Mouse (Mus musculus) neural tube, embryonic 13.5 days (tissue): Measurements from ENCODE around the gene Bbx. TPM values are rescaled to one million over a fixed set of nuclear protein-coding genes. Genes with fewer than 3 reads are reported as not detected.

Experiments used
- ATAC-seq: fragments of 200-750 bp; cut with Nextera tagmentation; 2 replicates; pipeline ENCODE4 v1.8.0; 2017; ENCODE audit warnings: low read depth, mild to moderate bottlenecking, moderate TSS enrichment, moderate library complexity
- H3K27ac ChIP-seq: fragments of 300-500 bp; sonication (generic); replicated peaks from 2 replicates; pipeline ENCODE4 v1.5.1; 2015; ENCODE audit warnings: moderate library complexity, mild to moderate bottlenecking, inconsistent platforms
- H3K27me3 ChIP-seq: fragments of 300-500 bp; sonication (generic); 2 replicates; pipeline ENCODE4 v1.6.1; 2015; ENCODE audit warnings: mild to moderate bottlenecking, inconsistent platforms
- H3K36me3 ChIP-seq: fragments of 300-500 bp; sonication (generic); 2 replicates; pipeline ENCODE4 v1.6.1; 2015; ENCODE audit warnings: mild to moderate bottlenecking, inconsistent platforms
- H3K4me1 ChIP-seq: fragments of 300-500 bp; sonication (generic); replicated peaks from 2 replicates; pipeline ENCODE4 v1.6.1; 2015; ENCODE audit warnings: inconsistent platforms
- H3K4me2 ChIP-seq: fragments of 300-500 bp; sonication (generic); 2 replicates; pipeline ENCODE4 v1.6.1; 2015; ENCODE audit warnings: inconsistent platforms, mild to moderate bottlenecking, moderate library complexity
- H3K4me3 ChIP-seq: fragments of 300-500 bp; sonication (generic); 2 replicates; pipeline ENCODE4 v1.5.1; 2015; ENCODE audit warnings: mild to moderate bottlenecking, inconsistent platforms
- H3K9ac ChIP-seq: fragments of 300-500 bp; sonication (generic); 2 replicates; pipeline ENCODE4 v1.6.1; 2015; ENCODE audit warnings: moderate library complexity, mild to moderate bottlenecking, inconsistent platforms
- H3K9me3 ChIP-seq: fragments of 300-500 bp; sonication (generic); 2 replicates; pipeline ENCODE4 v1.6.1; 2016; ENCODE audit warnings: inconsistent platforms
- WGBS: fragments of 180-500 bp; shearing (Covaris S2); methylation state at CpG from one replicate; pipeline ENCODE4 v1.1.7; 2015; 5-methylcytosine and 5-hydroxymethylcytosine counted together
- polyA plus RNA-seq: library from polyadenylated mRNA; unstranded; fragments of >200 nt; fragmentation: Nextera tagmentation; extraction: Ambion mirVana; gene quantifications from 2 replicates; pipeline ENCODE4 v1.2.1, GENCODE M21; 2015

Gene Bbx
- polyA plus RNA-seq, 1 experiment from 2014 or later, result 21.2 TPM

DNA sequence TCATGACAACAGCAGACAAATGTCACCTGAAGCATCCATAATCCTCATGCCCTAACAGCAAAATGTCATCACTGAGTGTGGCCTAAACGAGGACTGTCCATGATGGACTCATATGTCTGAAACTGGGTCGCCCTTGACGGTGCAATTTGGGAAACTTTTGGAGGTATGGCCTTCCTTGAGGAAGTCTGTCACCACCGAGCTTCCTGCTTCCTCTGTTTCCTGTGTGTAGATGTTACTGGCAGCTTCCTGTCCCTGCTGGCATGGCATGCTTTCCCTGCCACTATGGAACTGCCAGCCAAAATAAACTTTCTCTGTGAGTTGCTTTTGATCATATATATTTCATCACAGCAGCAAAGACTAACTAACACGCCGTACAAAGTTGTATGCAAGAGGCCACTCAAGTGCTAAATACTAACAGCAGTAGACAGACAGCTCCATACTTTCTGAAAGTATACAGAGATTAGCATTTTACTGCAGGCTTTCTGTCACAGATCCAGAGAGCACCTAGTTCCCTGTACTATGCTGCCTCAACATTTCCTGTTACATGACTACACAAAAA is 180.7 kb downstream of the Bbx start:
- 77% methylated on average over 6 of the region's 6 CpGs for WGBS

DNA sequence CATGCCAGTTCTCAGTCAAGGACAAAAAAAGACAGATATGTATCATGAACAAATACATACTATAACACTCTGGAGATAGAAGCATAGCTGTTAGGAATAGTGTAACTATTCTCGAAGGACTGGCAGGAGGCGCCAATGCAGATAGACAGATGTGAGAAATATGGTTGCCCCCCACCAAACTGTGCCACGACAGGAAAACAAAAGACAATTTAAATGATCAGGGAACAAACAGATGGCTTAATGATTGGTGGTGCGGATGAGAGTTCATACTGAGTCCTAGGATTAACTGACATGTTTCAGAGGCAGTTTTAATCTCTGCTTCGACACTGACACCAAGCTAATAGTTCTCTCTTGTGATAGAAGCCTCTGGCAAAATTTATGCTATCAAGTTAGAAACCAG is 181.7 kb downstream of the Bbx start:
- Histone ChIP-seq H3K27me3 (no peaks in the 10 kb centered on the region), H3K36me3 (no peaks in the 10 kb centered on the region), H3K4me2 (no peak overlapping the region), H3K4me1 (peaks cover 3% of the 10 kb centered on the region; the same call in 1 of the 2 replicates), H3K9me3 (no peaks in the 10 kb centered on the region), H3K4me3 (no peak overlapping the region), H3K27ac (no peak overlapping the region), H3K9ac (no peak overlapping the region)
- WGBS, result 37% methylated on average over 5 of the region's 5 CpGs
- ATAC-seq, result no peak

More for the DNA sequence above, 180.7 kb downstream of the Bbx start:
- H3K9ac ChIP-seq, result no peak overlapping the region
- no peaks in the 10 kb centered on the region for H3K36me3 ChIP-seq
- H3K9me3 ChIP-seq, result no peaks in the 10 kb centered on the region
- no peaks in the 10 kb centered on the region for H3K27me3 ChIP-seq
- H3K4me1 ChIP-seq, result peaks cover 3% of the 10 kb centered on the region; the same call in 1 of the 2 replicates
- no peak for ATAC-seq
- no peak overlapping the region for H3K4me3 ChIP-seq
- H3K4me2 ChIP-seq, result no peak overlapping the region
- no peak overlapping the region for H3K27ac ChIP-seq

DNA sequence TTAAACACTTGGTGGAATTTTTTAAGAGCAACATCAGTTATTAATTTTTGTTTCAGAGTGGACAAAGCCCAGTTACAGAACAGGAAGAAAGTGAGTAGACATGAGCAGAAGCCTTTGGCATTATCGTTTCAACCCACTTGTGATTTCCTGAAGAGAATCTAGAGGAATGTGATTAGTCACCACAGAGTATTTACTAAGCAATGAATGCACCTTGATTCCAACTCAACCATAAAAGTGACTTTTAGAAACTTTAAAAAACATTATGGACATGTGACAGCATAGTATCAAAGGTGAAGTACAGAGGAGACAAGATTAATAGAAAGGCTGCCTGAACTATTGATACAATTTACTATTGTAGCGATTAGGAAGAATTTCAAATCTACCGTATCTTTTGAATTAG is 183.2 kb downstream of the Bbx start:
- no peak overlapping the region for H3K27ac ChIP-seq
- WGBS, result 97% methylated on average over 3 of the region's 3 CpGs
- no peaks in the 10 kb centered on the region for H3K36me3 ChIP-seq
- no peak for ATAC-seq
- H3K9me3 ChIP-seq, result no peaks in the 10 kb centered on the region
- H3K4me3 ChIP-seq, result no peak overlapping the region
- no peak overlapping the region for H3K4me2 ChIP-seq
- no peaks in the 10 kb centered on the region for H3K27me3 ChIP-seq
- H3K4me1 ChIP-seq, result no peaks in the 10 kb centered on the region
- no peak overlapping the region for H3K9ac ChIP-seq

DNA sequence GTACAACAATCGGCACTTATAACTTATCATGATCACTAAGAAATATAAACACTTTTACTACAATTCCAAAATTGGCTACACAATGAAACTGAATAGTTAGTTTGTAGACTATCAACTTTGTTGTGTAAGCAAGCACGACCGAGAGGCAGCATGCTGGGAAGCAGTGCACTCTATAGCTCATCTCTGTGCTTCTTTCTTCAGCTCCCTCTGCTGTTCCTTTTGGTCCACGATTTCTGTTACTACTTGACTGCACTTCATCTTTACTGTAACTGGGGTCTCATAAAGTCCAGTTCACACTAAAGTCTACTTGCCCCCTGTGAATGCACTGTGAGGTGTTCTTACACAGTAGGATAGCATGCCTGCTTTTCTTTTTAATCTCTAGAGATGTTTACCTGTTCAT is 189.7 kb downstream of the Bbx start:
- Histone ChIP-seq H3K36me3 (peaks cover 5% of the 10 kb centered on the region), H3K9ac (no peak overlapping the region), H3K9me3 (no peaks in the 10 kb centered on the region), H3K4me3 (no peak overlapping the region), H3K27ac (no peak overlapping the region), H3K4me2 (no peak overlapping the region), H3K4me1 (no peaks in the 10 kb centered on the region), H3K27me3 (no peaks in the 10 kb centered on the region)
- ATAC-seq, result no peak
- 82% methylated on average over 4 of the region's 4 CpGs for WGBS

- Histone ChIP-seq H3K27ac (no peak overlapping the region), H3K4me2 (no peak overlapping the region), H3K36me3 (peaks cover 5% of the 10 kb centered on the region), H3K4me3 (no peak overlapping the region), H3K9me3 (no peaks in the 10 kb centered on the region), H3K4me1 (no peaks in the 10 kb centered on the region), H3K9ac (no peak overlapping the region), H3K27me3 (no peaks in the 10 kb centered on the region)
- ATAC-seq, result no peak
- WGBS, result 92% methylated on average over 3 of the region's 3 CpGs
Measured at GRCm38 (mm10) chr16:50241604-50242003, 190.6 kb downstream of the Bbx start.

DNA sequence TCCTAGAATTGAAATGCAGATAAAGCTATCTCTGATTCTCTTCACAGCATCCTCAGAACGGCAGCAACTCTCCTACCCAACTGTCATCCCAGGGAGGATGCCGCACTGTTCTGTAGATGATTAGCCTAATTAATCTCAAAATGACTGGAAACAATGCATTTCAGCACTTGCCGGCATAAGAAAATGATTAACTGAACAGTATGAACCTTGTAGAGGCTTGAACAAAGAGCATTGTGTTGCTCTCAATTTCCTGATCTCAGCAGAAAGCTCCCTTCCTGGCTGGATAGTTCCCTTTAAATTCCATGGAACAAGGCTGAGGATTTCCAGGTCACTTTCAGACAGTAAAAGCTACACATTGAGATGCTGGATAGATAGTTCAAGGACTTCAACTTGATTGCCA is 197.0 kb downstream of the Bbx start:
- H3K4me1 ChIP-seq, result no peaks in the 10 kb centered on the region
- peaks cover 4% of the 10 kb centered on the region for H3K36me3 ChIP-seq
- no peak overlapping the region for H3K9ac ChIP-seq
- no peak overlapping the region for H3K27ac ChIP-seq
- no peaks in the 10 kb centered on the region for H3K27me3 ChIP-seq
- H3K4me2 ChIP-seq, result no peak overlapping the region
- 48% methylated on average over 3 of the region's 3 CpGs for WGBS
- no peaks in the 10 kb centered on the region for H3K9me3 ChIP-seq
- no peak for ATAC-seq
- no peak overlapping the region for H3K4me3 ChIP-seq

GRCm38 (mm10) chr16:50230624-50231023 is 201.6 kb downstream of the Bbx start:
- Histone ChIP-seq H3K27ac (no peak overlapping the region), H3K4me1 (no peaks in the 10 kb centered on the region), H3K4me2 (no peak overlapping the region), H3K4me3 (no peak overlapping the region), H3K36me3 (no peaks in the 10 kb centered on the region), H3K9ac (no peak overlapping the region), H3K9me3 (no peaks in the 10 kb centered on the region), H3K27me3 (no peaks in the 10 kb centered on the region)
- WGBS, result 92% methylated on average over 2 of the region's 2 CpGs
- ATAC-seq, result no peak

- Histone ChIP-seq H3K4me1 (no peaks in the 10 kb centered on the region), H3K4me2 (no peak overlapping the region), H3K27ac (no peak overlapping the region), H3K4me3 (no peak overlapping the region), H3K9ac (no peak overlapping the region), H3K9me3 (no peaks in the 10 kb centered on the region), H3K27me3 (no peaks in the 10 kb centered on the region), H3K36me3 (peaks cover 10% of the 10 kb centered on the region; the same call in 1 of the 2 replicates)
- WGBS, result 100% methylated on average over 1 of the region's 1 CpGs
- no peak for ATAC-seq
Measured at GRCm38 (mm10) chr16:50228833-50229232, 203.4 kb downstream of the Bbx start.

DNA sequence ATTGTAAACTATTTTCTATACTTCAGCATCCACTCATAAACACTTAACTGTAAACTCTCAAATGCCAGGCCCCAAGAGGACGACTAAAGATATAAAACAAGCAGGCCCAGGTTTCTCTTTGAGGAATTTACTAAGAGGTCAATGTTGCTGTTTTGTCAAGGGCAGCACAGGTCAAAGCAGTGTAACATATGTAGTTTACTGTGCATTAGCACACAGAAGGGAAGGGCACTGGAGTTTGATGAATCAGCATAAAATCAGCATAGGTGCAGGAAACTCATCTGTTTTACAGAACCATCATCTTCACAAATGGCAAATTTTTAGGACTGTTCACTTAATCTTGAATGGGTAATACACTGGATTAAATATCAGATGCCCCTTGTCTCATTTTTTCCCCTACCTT is 205.9 kb downstream of the Bbx start:
- H3K4me1 ChIP-seq, result no peaks in the 10 kb centered on the region
- no peak overlapping the region for H3K9ac ChIP-seq
- 79% methylated on average over 1 of the region's 1 CpGs for WGBS
- H3K4me3 ChIP-seq, result no peak overlapping the region
- H3K36me3 ChIP-seq, result peaks cover 12% of the 10 kb centered on the region; the same call in 1 of the 2 replicates
- H3K27me3 ChIP-seq, result no peaks in the 10 kb centered on the region
- no peaks in the 10 kb centered on the region for H3K9me3 ChIP-seq
- H3K27ac ChIP-seq, result no peak overlapping the region
- ATAC-seq, result no peak
- H3K4me2 ChIP-seq, result no peak overlapping the region

DNA sequence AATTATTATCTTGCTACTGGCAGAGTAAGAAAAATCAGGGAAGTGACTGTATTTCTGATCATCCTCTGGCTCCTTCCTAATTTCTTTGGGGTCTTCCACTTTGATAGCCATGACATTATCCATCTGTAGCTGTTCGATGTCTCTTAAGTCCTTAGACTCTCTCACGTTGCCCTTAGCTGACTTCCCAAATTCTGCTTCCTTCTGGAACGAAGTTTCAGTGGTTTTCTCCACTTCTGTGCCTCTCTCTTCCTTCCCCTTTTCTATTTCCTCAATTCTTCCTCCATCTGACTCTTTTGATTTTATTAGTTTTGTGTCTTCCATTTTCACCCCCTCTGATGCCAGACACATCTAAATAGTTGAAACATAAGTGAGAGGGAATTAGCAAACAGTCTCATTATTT is 207.2 kb downstream of the Bbx start:
- H3K27ac ChIP-seq, result no peak overlapping the region
- no peak overlapping the region for H3K9ac ChIP-seq
- H3K4me2 ChIP-seq, result no peak overlapping the region
- no peaks in the 10 kb centered on the region for H3K4me1 ChIP-seq
- H3K9me3 ChIP-seq, result no peaks in the 10 kb centered on the region
- H3K36me3 ChIP-seq, result peaks cover 16% of the 10 kb centered on the region
- 89% methylated on average over 3 of the region's 3 CpGs for WGBS
- no peaks in the 10 kb centered on the region for H3K27me3 ChIP-seq
- ATAC-seq, result no peak
- H3K4me3 ChIP-seq, result no peak overlapping the region

DNA sequence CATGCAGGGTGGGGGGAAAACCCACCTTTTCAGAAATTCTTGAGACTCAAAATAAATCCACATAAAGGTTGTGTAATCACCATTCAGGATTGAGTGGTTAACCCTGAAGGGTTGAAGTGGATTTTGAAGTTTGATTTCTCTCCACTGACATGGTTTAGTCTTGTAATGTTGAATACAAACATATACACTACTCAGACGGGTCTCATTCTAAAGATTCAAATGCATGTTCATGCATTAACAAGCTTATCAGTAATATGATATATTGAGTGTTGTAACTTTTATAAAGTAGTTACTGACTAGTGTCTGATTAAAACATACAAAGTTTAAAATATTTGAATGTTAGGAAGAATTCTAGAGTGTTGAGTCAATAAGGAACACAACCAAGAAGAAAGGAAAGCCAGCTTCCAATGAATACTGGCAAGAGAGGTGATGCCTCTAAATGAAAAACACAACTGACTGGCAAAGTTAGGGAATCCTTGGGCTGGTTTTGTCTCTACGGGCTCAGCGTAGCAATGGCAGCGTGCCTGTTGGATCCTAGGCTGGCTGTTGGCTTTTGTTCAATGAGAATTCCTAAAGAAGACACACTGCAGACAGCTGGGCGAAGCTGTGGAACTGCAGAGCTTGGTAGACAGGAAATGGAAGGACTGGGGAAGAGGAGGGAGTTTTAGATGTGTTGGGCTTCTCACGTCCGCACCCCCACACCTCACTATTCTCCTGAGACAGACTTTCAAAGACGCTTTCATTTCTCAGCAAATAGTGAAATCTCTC is 211.3 kb downstream of the Bbx start:
- Histone ChIP-seq H3K9me3 (no peaks in the 10 kb centered on the region), H3K4me1 (no peaks in the 10 kb centered on the region), H3K36me3 (peaks cover 21% of the 10 kb centered on the region), H3K4me2 (no peak overlapping the region), H3K9ac (no peak overlapping the region), H3K27me3 (no peaks in the 10 kb centered on the region), H3K27ac (no peak overlapping the region), H3K4me3 (no peak overlapping the region)
- 87% methylated on average over 8 of the region's 8 CpGs for WGBS
- ATAC-seq, result no peak

- ATAC-seq, result no peak
- Histone ChIP-seq H3K27me3 (no peaks in the 10 kb centered on the region), H3K4me1 (no peaks in the 10 kb centered on the region), H3K4me3 (no peak overlapping the region), H3K36me3 (peaks cover 9% of the 10 kb centered on the region; the same call in 1 of the 2 replicates), H3K27ac (no peak overlapping the region), H3K4me2 (no peak overlapping the region), H3K9ac (no peak overlapping the region), H3K9me3 (no peaks in the 10 kb centered on the region)
Measured at GRCm38 (mm10) chr16:50217084-50217483, 215.1 kb downstream of the Bbx start.

DNA sequence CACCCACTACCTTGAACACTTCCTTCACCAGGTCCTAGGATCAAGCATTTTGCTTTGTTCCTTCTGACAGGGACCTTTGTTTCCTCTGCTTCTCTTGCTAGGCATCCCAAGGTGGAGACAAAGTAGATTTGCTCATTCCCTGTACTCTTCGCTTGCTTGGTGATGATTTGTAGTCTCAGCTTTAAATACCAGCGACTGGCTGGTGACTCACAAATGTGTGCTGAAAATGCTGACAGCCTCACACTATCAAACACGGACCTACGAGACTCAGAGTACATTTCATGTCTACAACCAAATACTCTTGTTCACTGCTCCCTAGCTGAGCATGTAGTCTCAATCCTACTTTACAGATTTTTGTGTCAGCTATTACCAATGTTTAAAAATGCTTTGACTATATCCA is 220.5 kb downstream of the Bbx start:
- Histone ChIP-seq H3K27ac (no peak overlapping the region), H3K9me3 (no peaks in the 10 kb centered on the region), H3K4me2 (no peak overlapping the region), H3K9ac (no peak overlapping the region), H3K4me1 (no peaks in the 10 kb centered on the region), H3K27me3 (no peaks in the 10 kb centered on the region), H3K4me3 (no peak overlapping the region), H3K36me3 (0 out of 2 replicates have a peak, but pooled peaks cover 4% of the 10 kb centered on the region)
- WGBS, result 88% methylated on average over 4 of the region's 4 CpGs
- ATAC-seq, result no peak
